Mouse (Mus musculus) right cerebral cortex, postnatal 14 days (tissue): Measurements from ENCODE around the gene Vmn2r108.
"Not testable (repeated sequence)": the region's sequence is repeated elsewhere in the genome, so short reads cannot be mapped to it uniquely, and the experiment has no call there.

Experiments used
- DNase-seq: peaks from one replicate; pipeline ENCODE4 v3.0.0; 2022

Vmn2r108 gene

DNA sequence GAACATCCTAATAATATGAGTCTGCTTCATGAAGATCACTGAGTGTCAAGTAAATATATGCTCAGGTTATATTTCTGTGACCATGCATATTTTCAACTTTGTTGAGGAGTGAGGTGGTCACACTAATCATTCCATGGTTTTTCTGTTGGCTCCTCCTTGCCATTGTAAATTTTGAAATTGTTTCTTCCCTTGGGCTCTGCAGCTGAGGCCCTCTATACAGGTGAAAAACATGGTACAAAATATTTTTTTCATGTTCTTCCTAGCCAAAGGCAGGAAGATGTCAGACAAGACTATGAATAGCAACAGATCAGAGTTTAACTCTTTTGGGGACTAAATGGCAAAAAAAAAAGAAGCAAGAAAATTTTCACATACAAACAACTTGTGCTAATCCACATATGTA, at the start of gene Vmn2r108:
Gene Vmn2r108 (minus strand): TSS at position 101 of the 400 bp plus-strand sequence.
- DNase-seq: no peak

DNA sequence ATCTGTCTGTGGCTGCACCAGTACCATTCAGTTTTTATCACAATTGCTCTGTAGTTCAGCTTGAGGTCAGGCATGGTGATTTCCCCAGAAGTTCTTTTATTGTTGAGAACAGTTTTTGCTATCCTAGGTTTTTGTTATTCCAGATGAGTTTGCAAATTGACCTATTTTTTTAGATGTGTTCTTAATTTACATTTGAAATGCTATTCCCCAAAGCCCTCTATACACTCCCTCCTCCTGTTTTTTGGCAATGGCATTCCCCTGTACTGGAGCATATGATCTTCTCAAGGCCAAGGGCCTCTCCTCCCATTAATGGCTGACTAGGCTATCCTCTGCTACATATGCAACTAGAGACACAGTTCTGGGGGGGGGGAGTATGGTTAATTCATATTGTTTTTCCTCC, 27.1 kb upstream of the Vmn2r108 start:
- not testable (repeated sequence) for DNase-seq

DNA sequence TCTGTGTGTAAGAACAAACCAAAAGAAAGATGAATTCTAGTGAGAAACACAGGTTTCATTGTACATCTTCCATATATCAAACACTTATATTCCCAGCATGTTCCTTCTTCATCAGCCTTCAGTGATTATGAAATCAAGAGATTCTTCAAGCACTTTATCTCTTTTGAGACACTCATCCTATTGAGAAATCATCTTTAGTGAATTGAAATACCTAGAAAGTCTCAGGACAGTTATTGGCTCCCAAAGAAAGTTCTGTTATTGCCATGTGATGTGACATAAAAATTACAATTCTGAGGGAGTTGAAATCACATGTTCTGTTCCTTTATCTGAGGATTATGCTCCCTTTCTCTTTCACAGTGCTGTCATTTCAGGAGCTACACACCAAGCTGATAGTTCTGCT, 16.7 kb upstream of the Vmn2r108 start, which contains the start of gene Vmn1r225:
Gene Vmn1r225 (plus strand): TSS at position 301 of the 400 bp plus-strand sequence.
- no peak for DNase-seq

DNA sequence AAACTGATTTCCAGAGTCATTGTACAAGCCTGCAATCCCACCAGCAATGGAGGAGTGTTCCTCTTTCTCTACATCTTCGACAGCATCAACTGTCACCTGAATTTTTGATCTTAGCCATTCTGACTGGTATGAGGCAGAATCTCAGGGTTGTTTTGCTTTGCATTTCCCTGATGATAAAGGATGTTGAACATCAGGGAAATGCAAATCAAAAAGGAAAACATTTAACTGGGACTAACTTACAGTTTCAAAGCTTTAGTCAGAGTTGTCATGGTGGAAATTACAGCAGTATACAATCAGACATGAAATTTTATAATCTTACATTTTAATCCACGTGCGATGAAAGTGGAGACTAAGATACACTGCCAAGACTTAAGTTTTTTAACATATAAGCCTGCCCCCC, 7.8 kb downstream of the Vmn2r108 start:
- DNase-seq: no peak

DNA sequence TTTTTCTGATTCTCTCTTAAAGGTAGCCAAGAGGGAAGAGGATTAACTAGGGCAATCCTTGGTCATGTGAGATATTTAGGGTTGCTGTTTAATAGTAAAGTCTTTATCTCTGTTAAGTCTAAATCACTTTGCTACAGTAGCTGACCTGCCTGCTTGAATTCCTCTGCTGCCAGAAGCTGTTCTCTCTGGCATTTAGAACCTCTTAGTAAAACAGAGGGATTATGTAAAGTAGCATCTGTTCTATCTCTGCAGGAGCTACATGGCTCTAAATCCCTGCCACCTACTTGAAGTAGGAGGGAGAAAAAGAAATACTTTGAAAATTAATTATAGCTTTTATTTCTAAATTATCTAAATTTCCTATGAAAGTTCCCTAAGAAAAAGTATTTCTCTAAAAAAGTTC, 41.9 kb downstream of the Vmn2r108 start:
- no peak for DNase-seq

DNA sequence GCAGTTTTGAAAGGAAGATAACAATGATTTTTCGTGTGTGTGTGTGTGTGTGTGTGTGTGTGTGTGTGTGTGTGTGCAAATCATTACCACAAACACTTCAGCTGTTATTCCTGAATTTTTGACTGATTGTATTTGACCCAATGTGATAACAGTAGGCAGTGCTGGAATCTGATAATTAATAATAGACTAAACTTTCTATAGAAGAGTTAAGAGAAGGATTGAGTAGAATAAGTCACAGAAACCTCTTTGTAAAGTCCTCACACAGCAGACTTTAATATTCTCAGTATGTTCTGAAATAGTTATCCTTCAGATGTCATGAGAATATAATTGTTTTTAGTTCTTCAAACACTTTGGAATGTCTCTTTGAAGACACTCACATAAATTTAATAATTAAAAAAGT, 67.3 kb downstream of the Vmn2r108 start, which contains the start of gene Vmn1r224:
Gene Vmn1r224 (plus strand): TSS at position 301 of the 400 bp plus-strand sequence.
- no peak for DNase-seq
